Mouse (Mus musculus): ENCODE measurements around the gene Zfp57.

DNA sequence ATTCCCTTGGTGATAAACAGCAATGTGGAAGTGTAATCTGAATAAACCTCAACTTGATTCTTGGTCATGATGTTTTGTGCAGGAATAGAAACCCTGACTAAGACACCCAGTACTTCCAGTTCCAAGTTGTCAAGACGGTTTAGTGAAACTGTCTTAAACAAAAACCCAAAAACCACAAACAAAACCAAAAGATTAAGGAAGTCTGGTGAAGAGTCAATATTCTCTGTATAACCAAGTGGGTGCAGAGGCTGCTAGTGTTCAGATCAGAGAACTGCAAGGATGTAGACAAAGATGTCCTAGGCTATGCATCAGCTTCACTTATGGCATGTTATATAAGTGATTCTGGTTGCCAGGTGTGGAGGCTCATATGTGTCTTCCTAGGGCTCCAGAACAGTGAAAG lies 34.1 kb upstream of the Zfp57 start:
- TF ChIP-seq POLR2A (IDR thresholded peaks at IDR 0.05; ENCODE audit: insufficient read depth, low read depth, low read length) (no peak), CTCF (IDR thresholded peaks at IDR 0.05; ENCODE audit: insufficient read depth, low read depth, low read length) (no peak)
